Mouse (Mus musculus) right cerebral cortex, adult 18-20 months (tissue): ENCODE data around the gene Lin54.

Experiments
- DNase-seq: peaks from one replicate; pipeline ENCODE4 v3.0.0; 2022; ENCODE audit warnings: mixed read lengths

The Lin54 gene

DNA sequence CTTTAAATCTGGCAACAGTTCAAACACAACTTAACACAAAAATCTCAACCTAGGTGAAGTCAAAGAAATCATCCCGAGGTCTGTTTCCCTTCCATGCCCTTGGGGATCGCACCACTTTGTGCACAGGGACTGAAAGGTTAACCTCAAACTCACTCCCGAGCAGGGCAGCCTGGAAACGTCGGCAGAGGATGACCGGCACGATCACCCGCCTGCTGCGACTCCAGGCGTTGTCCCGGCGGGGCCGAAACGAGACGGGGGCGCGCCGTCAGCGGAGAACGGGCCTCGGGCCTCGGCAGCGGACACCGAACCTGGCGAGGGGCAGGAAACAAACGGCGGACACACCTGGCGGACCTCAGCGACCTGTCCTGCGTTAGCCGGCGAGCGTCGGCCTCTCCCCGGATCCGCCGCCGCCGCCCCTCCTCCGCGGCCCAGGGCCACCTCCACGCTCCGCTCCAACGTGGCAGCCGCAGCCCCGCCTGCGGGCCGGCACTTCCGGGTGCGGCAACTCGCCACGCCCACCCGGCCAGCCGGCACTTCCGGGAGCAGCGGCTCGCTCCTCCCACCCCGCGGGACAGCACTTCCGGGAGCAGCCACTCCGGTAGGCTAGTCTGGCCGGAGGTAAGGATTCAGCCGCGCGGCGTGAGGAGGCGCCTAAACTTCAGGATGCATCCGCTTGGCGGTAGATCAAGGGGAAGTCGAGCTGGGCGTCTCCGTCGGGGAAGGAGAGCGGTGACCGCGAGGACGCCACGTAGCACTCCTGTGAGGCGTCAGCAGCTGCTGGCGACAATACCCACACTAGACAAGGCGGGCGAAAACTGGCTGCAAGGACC, 84.5 kb downstream of the Lin54 start, which contains the start of gene Sec31a:
Gene Sec31a (minus strand): TSS at position 474 of the 830 bp plus-strand sequence.
- peak; percentile 99 for DNase-seq

DNA sequence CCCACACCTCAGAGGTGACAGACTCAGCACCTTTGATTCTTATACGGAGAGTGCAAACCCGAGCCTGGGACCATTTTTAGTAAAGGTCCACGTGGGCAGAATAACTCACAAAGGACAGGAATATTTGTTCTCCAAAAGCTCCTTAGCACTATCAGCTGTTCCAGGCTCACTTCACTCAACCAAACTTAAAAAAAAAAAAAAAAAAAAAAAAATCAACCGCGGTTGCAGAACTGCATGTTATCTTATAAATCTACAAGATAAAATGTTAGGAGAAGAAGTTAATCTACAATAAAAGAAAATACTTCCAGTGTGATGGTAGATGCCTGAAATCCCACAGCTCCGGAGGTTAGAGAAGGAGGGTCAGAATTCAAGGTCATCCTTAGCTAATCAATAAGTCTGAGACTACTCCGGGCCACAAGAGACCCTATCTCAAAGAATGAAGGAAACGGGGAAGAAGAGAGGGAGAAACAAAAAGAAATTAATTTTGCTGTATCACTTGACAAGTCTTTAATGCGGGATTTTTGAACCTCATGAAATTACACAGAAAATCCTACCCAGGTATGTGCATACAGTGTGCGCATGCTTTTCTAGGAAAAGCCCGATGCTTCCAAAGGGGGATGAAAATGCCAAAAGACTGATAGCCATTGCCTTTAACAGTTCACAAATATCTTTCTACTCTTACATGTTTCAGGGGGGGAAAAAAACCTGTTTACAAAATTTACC, 85.8 kb downstream of the Lin54 start:
- DNase-seq: no peak

- DNase-seq: no peak
These were observed 87.6 kb downstream of the Lin54 start for GRCm38 (mm10) chr5:100412886-100413285.

DNA sequence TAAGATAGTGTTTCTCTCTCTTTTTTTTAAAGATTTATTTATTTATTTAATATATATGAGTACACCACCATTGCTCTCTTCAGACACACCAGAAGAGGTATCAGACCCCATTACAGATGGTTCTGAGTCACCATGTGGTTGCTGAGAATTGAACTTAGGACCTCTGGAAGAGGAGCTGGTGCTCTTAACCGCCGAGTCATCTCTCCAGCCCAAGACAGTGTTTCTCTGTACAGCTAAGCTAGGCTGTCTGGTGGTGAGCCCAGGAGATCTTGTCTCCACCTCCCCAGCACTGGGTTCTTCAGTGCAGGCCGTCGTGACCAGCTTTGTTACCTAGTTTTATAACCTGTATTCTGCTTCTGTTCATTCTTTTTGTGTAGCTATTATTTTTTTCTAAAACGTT, 90.2 kb downstream of the Lin54 start:
- DNase-seq: no peak

DNA sequence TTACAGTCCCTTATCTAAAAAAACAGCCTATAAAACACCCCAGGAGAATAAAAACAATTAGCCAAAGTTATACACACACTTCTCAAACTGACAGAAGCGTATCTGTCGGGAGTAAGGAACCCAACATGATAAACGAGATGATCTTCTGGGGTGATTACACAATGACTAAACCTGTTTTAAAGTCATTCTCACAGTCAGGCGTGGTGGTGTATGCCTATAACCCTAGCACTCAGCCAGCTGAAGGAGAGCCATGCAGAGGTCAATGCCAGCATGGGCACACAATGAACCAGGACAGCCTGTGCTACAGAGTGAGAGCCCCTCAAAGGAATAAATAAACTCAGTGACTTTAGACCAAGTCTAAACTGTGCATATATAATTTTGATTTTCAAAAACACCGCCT, 92.0 kb downstream of the Lin54 start:
- no peak for DNase-seq

GRCm38 (mm10) chr5:100396753-100397152, 103.7 kb downstream of the Lin54 start:
- peak; percentile 23 for DNase-seq

GRCm38 (mm10) chr5:100393681-100394080, 106.8 kb downstream of the Lin54 start:
- DNase-seq: no peak

- no peak for DNase-seq
These were observed 107.9 kb downstream of the Lin54 start for GRCm38 (mm10) chr5:100392436-100392955.
